Mouse (Mus musculus) adipocyte (in vitro differentiated cells): Measurements from ENCODE around the gene Entpd2.
"Not testable (repeated sequence)": the region's sequence is repeated elsewhere in the genome, so short reads cannot be mapped to it uniquely, and the experiment has no call there.

Source experiments
- DNase-seq: peaks from one replicate; pipeline ENCODE4 v3.0.0-alpha.2; 2016; ENCODE audit warnings: low spot score

The Entpd2 gene

DNA sequence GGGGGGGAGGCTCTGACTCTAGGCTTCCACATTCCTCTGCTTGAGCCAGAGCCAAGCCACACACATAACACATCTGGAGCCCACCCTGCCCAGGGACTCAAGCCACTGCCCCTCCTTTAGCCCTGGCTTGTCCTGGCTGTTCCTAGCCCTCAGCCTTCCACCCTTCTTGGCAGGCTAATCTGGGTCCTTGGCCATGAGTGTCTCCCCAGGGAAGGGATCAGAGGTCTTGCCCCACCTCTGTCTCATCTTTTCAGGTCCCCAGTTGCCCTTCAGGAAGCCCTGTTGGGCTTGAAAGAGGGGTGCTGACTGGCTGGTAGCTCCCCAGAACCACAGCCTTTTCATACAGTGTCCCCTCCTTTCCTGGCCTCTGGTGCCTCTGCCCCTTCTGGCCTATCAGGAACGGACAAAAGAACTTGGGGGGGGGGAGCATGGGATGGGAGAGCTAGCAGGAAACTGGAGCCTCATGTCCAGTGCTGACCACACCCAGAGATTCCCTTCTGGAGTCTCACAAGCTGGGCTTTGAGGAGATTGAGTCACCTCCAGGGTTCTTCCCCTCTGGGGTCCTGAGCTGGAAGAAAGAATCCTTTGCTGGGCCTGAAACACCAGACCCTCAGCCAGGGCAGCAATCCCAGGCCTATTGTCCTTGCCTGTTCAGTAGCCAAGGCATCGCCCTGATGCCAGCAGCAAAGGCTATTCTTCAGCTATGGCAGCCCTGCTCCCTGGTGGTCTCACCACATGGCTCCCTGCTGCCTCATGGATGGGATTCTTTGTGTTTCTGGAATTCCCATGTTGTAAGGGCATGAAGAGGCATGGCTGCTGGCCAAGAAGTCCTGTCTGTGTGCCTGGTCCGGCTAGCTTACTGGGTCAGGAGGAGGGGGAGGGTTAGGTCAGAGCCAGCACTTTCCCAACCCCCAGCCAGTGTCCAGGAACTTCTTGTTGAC is 1.1 kb upstream of the Entpd2 start:
- DNase-seq: peak; percentile 88

GRCm38 (mm10) chr2:25396597-25396983 is 916 bp downstream of the Entpd2 start:
- peak; percentile 78 for DNase-seq

GRCm38 (mm10) chr2:25397010-25397409 is 1.3 kb downstream of the Entpd2 start:
- no peak for DNase-seq

DNA sequence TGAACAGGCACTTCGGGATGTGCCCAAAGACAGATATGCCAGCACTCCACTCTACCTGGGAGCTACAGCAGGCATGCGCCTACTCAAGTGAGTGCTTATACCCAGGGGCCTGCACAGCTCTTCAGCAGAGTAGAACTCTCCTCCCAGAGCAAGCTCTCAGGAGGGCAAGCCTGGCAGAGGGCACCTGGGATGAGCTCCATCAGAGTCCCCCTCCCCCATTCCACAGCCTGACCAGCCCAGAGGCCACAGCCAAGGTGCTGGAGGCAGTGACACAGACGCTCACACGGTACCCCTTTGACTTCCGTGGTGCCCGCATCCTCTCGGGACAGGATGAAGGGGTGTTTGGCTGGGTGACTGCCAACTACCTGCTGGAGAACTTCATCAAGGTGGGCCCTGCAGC is 2.4 kb downstream of the Entpd2 start:
- no peak for DNase-seq

- no peak for DNase-seq
These were observed 3.4 kb downstream of the Entpd2 start, which contains the start of gene Npdc1 for GRCm38 (mm10) chr2:25399051-25399450. Gene Npdc1 (plus strand): TSS chr2:25399351.

DNA sequence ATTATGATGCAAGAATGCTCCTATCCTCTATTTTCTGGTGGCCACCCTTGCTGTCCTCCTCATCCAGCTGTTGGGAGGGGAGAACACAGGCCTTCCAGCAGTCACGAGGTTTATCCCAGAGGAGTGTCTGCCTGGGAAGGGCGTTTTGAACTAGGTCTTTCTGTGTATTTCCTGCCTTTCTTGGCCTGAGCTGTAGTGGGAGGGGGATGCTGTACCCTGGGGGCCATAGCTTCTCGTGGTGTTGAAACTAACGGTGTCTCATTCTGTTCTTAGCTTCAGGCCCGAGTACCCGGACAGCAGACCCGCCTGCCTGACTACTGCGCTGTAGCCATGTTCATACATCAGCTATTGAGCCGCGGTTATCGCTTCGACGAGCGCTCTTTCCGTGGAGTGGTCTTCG is 4.6 kb downstream of the Entpd2 start:
- DNase-seq: no peak

DNA sequence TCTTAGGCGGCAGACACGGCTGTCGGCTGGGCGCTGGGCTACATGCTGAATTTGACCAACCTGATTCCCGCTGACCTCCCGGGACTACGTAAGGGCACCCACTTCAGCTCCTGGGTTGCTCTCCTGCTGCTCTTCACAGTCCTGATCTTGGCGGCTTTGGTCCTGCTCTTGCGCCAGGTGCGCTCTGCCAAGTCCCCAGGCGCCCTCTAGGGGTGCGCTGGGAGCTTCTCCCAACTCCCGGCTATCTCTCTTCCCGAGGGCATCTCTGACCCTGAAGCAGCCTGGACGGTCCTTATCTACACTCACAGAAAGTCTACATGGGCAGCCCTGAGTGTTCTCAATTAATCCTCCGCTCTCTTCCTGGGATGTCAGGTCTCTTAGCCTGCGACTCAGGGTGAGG is 5.1 kb downstream of the Entpd2 start:
- peak; percentile 53 for DNase-seq

- DNase-seq: peak; percentile 91
These were observed 6.8 kb downstream of the Entpd2 start for GRCm38 (mm10) chr2:25402377-25402971.

GRCm38 (mm10) chr2:25402972-25403601 is 7.4 kb downstream of the Entpd2 start:
- DNase-seq: peak; percentile 70

- DNase-seq: peak; percentile 54
These were observed 8.3 kb downstream of the Entpd2 start for GRCm38 (mm10) chr2:25403994-25404393.

GRCm38 (mm10) chr2:25408908-25409307 is 13.2 kb downstream of the Entpd2 start:
- DNase-seq: no peak

DNA sequence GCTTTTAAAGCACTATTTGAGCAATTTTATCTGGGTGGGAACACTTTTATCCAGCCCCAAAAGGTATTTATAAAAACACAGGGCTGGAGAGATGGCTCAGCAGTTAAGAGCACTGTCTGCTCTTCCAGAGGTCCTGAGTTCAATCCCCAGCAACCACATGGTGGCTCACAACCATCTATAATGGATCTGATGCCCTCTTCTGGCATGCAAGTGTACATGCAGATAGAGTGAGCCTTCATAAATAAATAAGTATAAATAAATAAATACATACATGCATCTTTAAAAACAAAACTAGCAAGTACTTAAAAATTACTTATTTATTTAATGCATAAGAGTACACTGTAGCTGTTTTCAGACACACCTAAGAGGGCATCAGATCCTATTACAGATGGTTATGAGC is 17.8 kb downstream of the Entpd2 start:
- not testable (repeated sequence) for DNase-seq

GRCm38 (mm10) chr2:25417426-25417825 is 21.8 kb downstream of the Entpd2 start:
- peak; percentile 88 for DNase-seq

- DNase-seq: peak; percentile 64
These were observed 26.2 kb downstream of the Entpd2 start for GRCm38 (mm10) chr2:25421896-25422295.

DNA sequence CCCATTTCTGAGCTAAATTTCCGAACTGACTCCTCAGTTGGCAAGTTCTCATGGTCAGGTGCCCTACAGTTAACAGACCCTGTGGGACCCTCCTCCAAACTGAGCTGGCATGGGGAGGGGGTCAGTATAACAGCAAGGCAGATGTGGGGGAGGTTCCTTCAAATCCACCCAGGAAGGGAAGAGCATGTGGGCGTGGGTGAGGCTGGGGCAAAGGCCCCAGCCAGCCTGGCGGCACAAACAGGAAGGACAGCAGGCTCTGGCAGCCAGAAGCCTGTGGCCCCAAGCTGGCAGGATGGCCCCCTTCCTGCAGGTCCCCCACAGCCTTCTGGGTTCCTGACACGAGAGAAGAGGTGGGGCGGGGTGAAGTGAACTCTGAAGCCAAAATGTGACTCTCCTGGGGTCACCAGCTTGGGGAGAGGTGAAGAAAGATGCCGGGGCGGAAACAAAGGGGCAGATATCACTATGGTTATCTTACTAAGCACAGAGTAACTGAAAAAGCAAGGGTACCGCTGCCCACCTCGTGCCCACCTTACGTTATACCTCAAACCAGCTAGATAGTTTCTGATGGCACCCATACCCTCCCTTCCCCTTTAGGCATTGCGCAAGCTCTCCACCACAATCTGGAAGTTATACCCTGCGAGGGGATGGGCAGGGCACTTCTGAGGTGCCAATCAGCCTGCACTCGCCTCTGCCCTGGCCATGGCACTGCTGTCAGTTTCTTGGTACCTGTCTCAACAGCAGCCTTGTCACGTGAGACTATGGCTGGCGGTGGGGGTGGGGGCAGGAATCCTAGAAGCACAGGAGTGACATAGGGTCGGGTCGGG is 27.1 kb downstream of the Entpd2 start, which contains the start of gene Fut7:
Gene Fut7, plus strand, starts transcription at position 681 of the 824 bp plus-strand sequence.
- no peak for DNase-seq

- no peak for DNase-seq
These were observed 28.0 kb downstream of the Entpd2 start for GRCm38 (mm10) chr2:25423626-25424025.

GRCm38 (mm10) chr2:25425481-25425880 is 29.8 kb downstream of the Entpd2 start:
- no peak for DNase-seq

GRCm38 (mm10) chr2:25426721-25427191 is 31.1 kb downstream of the Entpd2 start:
- peak; percentile 84 for DNase-seq

- no peak for DNase-seq
These were observed 31.6 kb downstream of the Entpd2 start for GRCm38 (mm10) chr2:25427256-25427655.

DNA sequence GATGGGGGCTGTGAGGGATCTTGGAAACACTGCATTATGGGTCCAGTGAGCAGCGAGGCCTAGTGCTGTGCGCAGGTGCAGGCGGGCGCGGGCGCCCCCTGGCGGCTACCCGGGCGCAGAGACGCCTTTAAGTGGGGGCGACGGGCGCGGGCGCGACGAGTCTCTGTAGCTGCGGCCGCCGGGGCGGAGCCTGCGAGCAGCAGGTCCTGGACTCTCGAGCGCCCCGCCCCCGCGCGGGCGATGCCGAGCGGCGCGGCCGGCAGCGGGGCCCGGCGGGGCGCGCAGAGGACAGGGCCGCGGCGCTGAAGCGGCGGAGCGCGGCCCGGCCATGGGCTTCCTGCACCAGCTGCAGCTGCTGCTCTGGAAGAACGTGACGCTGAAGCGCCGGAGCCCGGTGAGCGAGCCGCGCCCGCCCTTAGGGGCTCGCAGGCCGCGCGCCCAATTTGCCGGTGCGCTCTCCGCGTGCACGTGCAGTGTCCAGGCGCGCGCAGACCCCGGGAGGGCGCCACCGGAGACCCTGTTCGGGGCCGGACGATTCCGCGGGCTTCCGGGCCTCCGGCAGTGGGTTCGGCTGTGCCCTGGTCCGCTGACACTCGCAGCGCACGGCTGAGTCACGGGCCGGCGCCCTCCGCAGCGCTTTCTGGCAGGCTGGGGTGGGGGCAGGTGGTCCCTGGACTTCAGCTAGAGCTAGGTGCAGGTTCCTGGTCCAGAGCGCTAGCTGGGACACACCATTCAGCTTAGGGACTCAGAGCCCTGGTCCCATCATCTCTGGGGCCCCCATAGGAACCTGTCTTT is 33.0 kb downstream of the Entpd2 start, which contains the start of gene Abca2:
Gene Abca2, plus strand, starts transcription at position 262 of the 795 bp plus-strand sequence.
- DNase-seq: peak; percentile 83
